Mouse (Mus musculus): ENCODE measurements around the gene Rbm42. TPM values are rescaled to one million over a fixed set of nuclear protein-coding genes. Genes with fewer than 3 reads are reported as not detected.

The Rbm42 gene
- polyA plus RNA-seq, 1 experiment from 2014 or later: 153 TPM

- peaks cover 6% of the 10 kb centered on the region for H3K4me1 ChIP-seq (replicated peaks)
- H3K27ac ChIP-seq: no peak overlapping the region
- no peak overlapping the region for H3K9ac ChIP-seq (replicated peaks)
- no peak overlapping the region for H3K4me2 ChIP-seq (replicated peaks)
- H3K9me3 ChIP-seq: no peaks in the 10 kb centered on the region
- 37% methylated on average over 4 of the region's 4 CpGs for WGBS
- H3K36me3 ChIP-seq: peaks cover 45% of the 10 kb centered on the region
- no peak overlapping the region for H3K4me3 ChIP-seq (replicated peaks)
- no peak for ATAC-seq
- H3K27me3 ChIP-seq: peaks cover 37% of the 10 kb centered on the region
These were observed 11.0 kb downstream of the Rbm42 start for GRCm38 (mm10) chr7:30639083-30639482.

DNA sequence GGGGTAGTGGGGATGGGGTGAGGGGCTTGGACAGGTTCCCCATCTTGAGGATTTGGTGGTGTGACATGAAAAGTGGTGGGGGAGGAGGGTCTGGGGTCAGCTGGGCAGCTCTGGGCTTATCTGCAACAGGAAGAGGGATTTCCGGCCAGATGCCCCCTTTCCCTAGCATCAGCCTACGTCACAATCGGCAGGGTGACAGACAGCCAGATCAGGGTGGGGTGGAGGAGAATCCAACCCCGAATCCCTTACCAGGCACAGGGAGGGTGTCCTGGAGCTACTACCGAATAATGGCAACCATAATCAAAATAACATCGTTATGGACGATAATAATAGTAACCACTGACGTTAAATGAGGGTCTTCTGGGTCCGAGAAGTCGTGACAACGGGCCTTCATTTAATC, 13.7 kb downstream of the Rbm42 start:
- 25% methylated on average over 11 of the region's 11 CpGs for WGBS
- H3K9me3 ChIP-seq: no peaks in the 10 kb centered on the region
- H3K4me2 ChIP-seq (replicated peaks): no peak overlapping the region
- no peak overlapping the region for H3K4me3 ChIP-seq (replicated peaks)
- peaks cover 6% of the 10 kb centered on the region for H3K4me1 ChIP-seq (replicated peaks)
- H3K36me3 ChIP-seq: peaks cover 18% of the 10 kb centered on the region
- no peak overlapping the region for H3K9ac ChIP-seq (replicated peaks)
- peaks cover 64% of the 10 kb centered on the region for H3K27me3 ChIP-seq
- H3K27ac ChIP-seq: no peak overlapping the region
- no peak for ATAC-seq

DNA sequence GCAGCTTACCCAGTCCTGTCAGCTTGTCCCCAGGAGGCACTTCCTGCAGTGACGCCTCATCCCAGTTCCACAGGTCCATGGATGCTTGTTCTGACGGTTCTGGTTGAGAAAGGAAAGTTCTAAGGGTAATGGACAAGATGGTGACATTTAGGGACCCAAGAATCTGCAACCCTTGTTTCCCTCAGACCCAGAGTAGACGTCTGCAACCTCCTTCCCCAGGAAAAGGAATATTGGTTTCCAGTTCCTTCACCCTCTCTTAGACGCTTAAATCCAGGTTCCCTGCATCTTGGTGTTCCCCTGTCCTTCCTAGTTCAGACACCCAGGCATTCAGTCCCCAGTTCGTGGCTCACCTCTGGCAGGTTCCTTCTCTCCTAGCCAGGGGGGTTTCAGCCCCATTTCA, 14.4 kb downstream of the Rbm42 start, which contains the start of gene Etv2:
Gene Etv2, minus strand, starts transcription at position 101 of the 400 bp plus-strand sequence.
- H3K36me3 ChIP-seq: peaks cover 11% of the 10 kb centered on the region
- peak within 1 kb of the TSS; percentile 36 for H3K4me2 ChIP-seq (replicated peaks)
- H3K9ac ChIP-seq (replicated peaks): no peak within 1 kb of the TSS
- no peak within 1 kb of the TSS for H3K27ac ChIP-seq
- H3K4me3 ChIP-seq (replicated peaks): 0 out of 2 replicates have a peak within 1 kb of the TSS, but pooled peaks have one; percentile 4
- peaks cover 6% of the 10 kb centered on the region for H3K4me1 ChIP-seq (replicated peaks)
- WGBS: 3% methylated on average over 5 of the region's 5 CpGs
- H3K9me3 ChIP-seq: no peaks in the 10 kb centered on the region
- H3K27me3 ChIP-seq: peaks cover 65% of the 10 kb centered on the region
- ATAC-seq: no peak

DNA sequence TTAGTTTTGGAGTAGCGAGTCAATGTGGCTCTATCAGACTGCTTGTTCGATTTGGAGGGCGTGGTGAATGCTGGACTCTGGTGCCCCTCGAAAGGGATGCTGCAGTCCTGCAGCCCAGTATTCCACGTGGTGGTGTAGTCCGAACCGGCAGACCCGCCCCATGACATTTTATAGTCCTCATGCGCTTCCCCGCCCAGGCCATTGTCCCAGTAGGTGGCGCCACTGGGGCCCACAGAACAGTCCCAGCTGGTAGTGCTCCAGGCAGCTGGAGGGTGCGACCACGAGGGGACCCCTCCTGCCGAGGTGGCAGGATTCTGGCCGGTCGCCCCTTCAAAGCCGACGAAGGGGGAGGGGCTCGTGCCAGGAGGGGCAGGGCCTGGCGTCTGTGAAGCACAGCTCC, 15.5 kb downstream of the Rbm42 start:
- Histone ChIP-seq H3K27ac (no peak overlapping the region), H3K4me1 (replicated peaks) (peaks cover 6% of the 10 kb centered on the region), H3K27me3 (peaks cover 73% of the 10 kb centered on the region), H3K4me2 (replicated peaks) (peak overlapping the region; percentile 36), H3K9ac (replicated peaks) (no peak overlapping the region), H3K4me3 (replicated peaks) (0 out of 2 replicates have a peak overlapping the region, but pooled peaks have one; percentile 4), H3K9me3 (no peaks in the 10 kb centered on the region), H3K36me3 (no peaks in the 10 kb centered on the region)
- ATAC-seq: 0 out of 2 replicates have a peak, but pooled peaks have one; percentile 62
- WGBS: under 1% methylated on average over 20 of the region's 20 CpGs

GRCm38 (mm10) chr7:30633762-30634412, 16.2 kb downstream of the Rbm42 start:
- 0 out of 2 replicates have a peak overlapping the region, but pooled peaks have one; percentile 4 for H3K4me3 ChIP-seq (replicated peaks)
- no peak overlapping the region for H3K9ac ChIP-seq (replicated peaks)
- H3K4me2 ChIP-seq (replicated peaks): no peak overlapping the region
- H3K27me3 ChIP-seq: peaks cover 77% of the 10 kb centered on the region
- 5% methylated on average over 27 of the region's 27 CpGs for WGBS
- no peak overlapping the region for H3K27ac ChIP-seq
- no peaks in the 10 kb centered on the region for H3K36me3 ChIP-seq
- no peaks in the 10 kb centered on the region for H3K9me3 ChIP-seq
- peaks cover 6% of the 10 kb centered on the region for H3K4me1 ChIP-seq (replicated peaks)
- no peak for ATAC-seq

GRCm38 (mm10) chr7:30629013-30629412, 21.1 kb downstream of the Rbm42 start:
- Histone ChIP-seq H3K4me2 (replicated peaks) (no peak overlapping the region), H3K36me3 (peaks cover 5% of the 10 kb centered on the region; the same call in 1 of the 2 replicates), H3K9me3 (no peaks in the 10 kb centered on the region), H3K9ac (replicated peaks) (no peak overlapping the region), H3K27ac (no peak overlapping the region), H3K27me3 (peaks cover 48% of the 10 kb centered on the region), H3K4me1 (replicated peaks) (peaks cover 18% of the 10 kb centered on the region), H3K4me3 (replicated peaks) (no peak overlapping the region)
- no peak for ATAC-seq

DNA sequence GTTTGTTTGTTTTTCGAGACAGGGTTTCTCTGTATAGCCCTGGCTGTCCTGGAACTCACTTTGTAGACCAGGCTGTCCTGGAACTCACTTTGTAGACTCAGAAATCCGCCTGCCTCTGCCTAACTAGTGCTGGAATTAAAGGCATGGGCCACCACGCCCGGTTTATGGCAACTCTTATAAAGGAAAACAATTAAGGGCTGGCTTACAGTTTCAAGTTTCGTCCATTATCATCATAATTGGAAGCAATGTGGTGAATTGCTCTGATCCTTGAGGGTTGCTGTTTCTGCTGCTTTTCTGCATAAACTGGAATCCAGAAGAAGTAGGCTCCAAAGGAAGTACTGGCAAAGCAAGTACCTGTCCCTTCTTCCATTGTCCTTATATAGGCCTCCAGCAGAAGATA, 23.5 kb downstream of the Rbm42 start:
- no peak for ATAC-seq
- peak overlapping the region; percentile 91; the same call in 1 of the 2 replicates for H3K4me3 ChIP-seq (replicated peaks)
- H3K9ac ChIP-seq (replicated peaks): no peak overlapping the region
- peak overlapping the region; percentile 96 for H3K4me2 ChIP-seq (replicated peaks)
- peaks cover 18% of the 10 kb centered on the region for H3K4me1 ChIP-seq (replicated peaks)
- H3K36me3 ChIP-seq: peaks cover 28% of the 10 kb centered on the region
- H3K27ac ChIP-seq: no peak overlapping the region
- WGBS: 86% methylated on average over 5 of the region's 5 CpGs
- H3K9me3 ChIP-seq: no peaks in the 10 kb centered on the region
- H3K27me3 ChIP-seq: peaks cover 25% of the 10 kb centered on the region

GRCm38 (mm10) chr7:30625530-30626384, 24.4 kb downstream of the Rbm42 start, which contains the start of gene Cox6b1:
Gene Cox6b1 (minus strand): TSS chr7:30626151.
- WGBS: 2% methylated on average over 44 of the region's 44 CpGs
- no peaks in the 10 kb centered on the region for H3K9me3 ChIP-seq
- H3K36me3 ChIP-seq: peaks cover 35% of the 10 kb centered on the region
- peak; percentile 92 for ATAC-seq
- peak within 1 kb of the TSS; percentile 96 for H3K4me2 ChIP-seq (replicated peaks)
- peak within 1 kb of the TSS; percentile 91 for H3K4me3 ChIP-seq (replicated peaks)
- H3K27ac ChIP-seq: peak within 1 kb of the TSS; percentile 58; the same call in 1 of the 2 replicates
- peak within 1 kb of the TSS; percentile 83 for H3K9ac ChIP-seq (replicated peaks)
- H3K27me3 ChIP-seq: peaks cover 20% of the 10 kb centered on the region
- H3K4me1 ChIP-seq (replicated peaks): peaks cover 18% of the 10 kb centered on the region

GRCm38 (mm10) chr7:30619202-30619601, 30.9 kb downstream of the Rbm42 start:
- H3K4me3 ChIP-seq (replicated peaks): no peak overlapping the region
- no peak overlapping the region for H3K9ac ChIP-seq (replicated peaks)
- 87% methylated on average over 3 of the region's 3 CpGs for WGBS
- peaks cover under 1% of the 10 kb centered on the region; the same call in 1 of the 2 replicates for H3K4me1 ChIP-seq (replicated peaks)
- H3K9me3 ChIP-seq: no peaks in the 10 kb centered on the region
- no peak overlapping the region for H3K4me2 ChIP-seq (replicated peaks)
- peaks cover 79% of the 10 kb centered on the region for H3K36me3 ChIP-seq
- no peak overlapping the region for H3K27ac ChIP-seq
- no peaks in the 10 kb centered on the region for H3K27me3 ChIP-seq
- ATAC-seq: no peak

DNA sequence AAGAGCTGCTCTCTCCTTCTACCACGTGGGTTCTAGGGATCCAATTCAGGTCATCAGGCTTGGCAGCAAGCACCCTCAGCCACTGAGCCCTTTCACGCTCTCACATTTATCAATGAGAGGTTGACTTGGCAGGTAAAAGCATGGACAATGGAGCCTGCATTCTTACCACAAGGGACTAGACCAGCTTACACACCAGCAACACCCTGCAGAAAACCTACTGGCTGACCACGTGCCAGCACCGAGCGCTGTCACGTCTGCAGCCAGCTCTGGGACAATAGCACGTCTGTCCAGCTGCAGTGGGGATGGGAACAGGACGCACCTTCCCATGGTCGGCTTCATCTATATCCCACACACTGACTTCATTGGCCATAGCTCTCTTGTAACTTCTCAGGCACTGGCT, 31.5 kb downstream of the Rbm42 start:
- no peaks in the 10 kb centered on the region for H3K4me1 ChIP-seq (replicated peaks)
- no peak overlapping the region for H3K4me2 ChIP-seq (replicated peaks)
- peaks cover 74% of the 10 kb centered on the region for H3K36me3 ChIP-seq
- H3K27me3 ChIP-seq: no peaks in the 10 kb centered on the region
- no peak for ATAC-seq
- no peak overlapping the region for H3K27ac ChIP-seq
- no peaks in the 10 kb centered on the region for H3K9me3 ChIP-seq
- no peak overlapping the region for H3K4me3 ChIP-seq (replicated peaks)
- H3K9ac ChIP-seq (replicated peaks): no peak overlapping the region
- 96% methylated on average over 9 of the region's 9 CpGs for WGBS

DNA sequence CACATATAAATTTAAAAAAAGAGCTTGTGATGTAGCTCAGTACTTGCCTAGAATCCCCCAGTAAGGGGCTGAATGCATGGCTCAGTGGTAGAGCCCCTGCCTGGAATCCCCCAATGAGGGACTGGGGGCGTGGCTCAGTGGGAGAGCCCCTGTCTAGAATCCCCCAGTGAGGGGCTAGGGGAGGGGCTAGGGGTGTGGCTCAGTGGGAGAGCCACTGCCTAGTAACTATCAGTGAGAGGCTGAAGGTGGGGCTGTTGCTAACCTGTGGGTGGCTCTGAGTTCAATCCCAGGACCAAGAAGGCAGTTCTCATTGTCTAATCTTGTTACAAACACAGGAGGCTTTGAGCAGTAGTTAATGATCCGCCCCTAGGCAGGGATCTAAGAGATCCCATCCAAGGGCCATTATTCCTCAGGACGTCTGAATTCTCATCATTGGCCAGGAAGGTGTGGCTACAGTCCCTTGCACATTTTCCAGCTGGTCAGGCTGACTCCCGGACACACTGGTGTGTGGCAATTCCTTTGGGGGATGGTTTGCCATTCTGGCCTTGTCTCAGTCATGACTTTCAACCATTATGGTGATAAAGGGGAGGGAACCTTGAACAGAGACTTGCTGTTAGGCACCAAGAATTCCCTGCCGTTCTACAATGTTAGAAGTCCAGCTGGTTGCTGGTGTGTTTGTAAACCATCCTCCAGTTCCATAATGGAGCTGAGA, 34.9 kb downstream of the Rbm42 start:
- H3K9me3 ChIP-seq: no peaks in the 10 kb centered on the region
- H3K4me1 ChIP-seq (replicated peaks): no peaks in the 10 kb centered on the region
- H3K9ac ChIP-seq (replicated peaks): no peak overlapping the region
- peaks cover 47% of the 10 kb centered on the region for H3K36me3 ChIP-seq
- 70% methylated on average over 5 of the region's 5 CpGs for WGBS
- no peak overlapping the region for H3K4me2 ChIP-seq (replicated peaks)
- H3K27ac ChIP-seq: no peak overlapping the region
- H3K27me3 ChIP-seq: no peaks in the 10 kb centered on the region
- 0 out of 2 replicates have a peak, but pooled peaks have one; percentile 18 for ATAC-seq
- no peak overlapping the region for H3K4me3 ChIP-seq (replicated peaks)

Data from midbrain, embryonic 13.5 days (tissue).